Mouse (Mus musculus) CH12.LX (cell line): ENCODE data around the gene Ptcd2. TPM values are rescaled to one million over a fixed set of nuclear protein-coding genes. Genes with fewer than 3 reads are reported as not detected.

ENCODE experiments used
- DNase-seq: peaks from one replicate; pipeline ENCODE4 v3.0.0-alpha.2; 2013; ENCODE audit errors: extremely low read depth
- H3K27ac ChIP-seq: 2 replicates; pipeline ENCODE4 v1.5.1; 2012; ENCODE audit warnings: low read depth, mild to moderate bottlenecking, control low read depth, moderate library complexity; ENCODE audit not compliant: insufficient read depth
- H3K27me3 ChIP-seq: replicated peaks from 2 replicates; pipeline ENCODE3; 2012; ENCODE audit warnings: inconsistent platforms
- H3K36me3 ChIP-seq, 2 experiments: replicated peaks in 1 of 2; 2 replicates each; pipeline versions ENCODE3 to v1.6.1; 2012; ENCODE audit warnings: inconsistent platforms in 1 of 2, low read length in 1 of 2, mild to moderate bottlenecking in 1 of 2, mixed read lengths in 1 of 2, moderate library complexity in 1 of 2; ENCODE audit not compliant: control insufficient read depth in 1 of 2, insufficient read depth in 1 of 2
- H3K4me1 ChIP-seq, 2 experiments: 2 replicates each; pipeline ENCODE4 v1.6.1; 2012; ENCODE audit warnings: inconsistent platforms in 1 of 2, moderate library complexity in 1 of 2; ENCODE audit not compliant: insufficient read depth in 2 of 2, control insufficient read depth in 1 of 2
- H3K4me2 ChIP-seq: 2 replicates; pipeline ENCODE4 v1.6.1; 2012; ENCODE audit warnings: low read depth, mild to moderate bottlenecking, control low read depth; ENCODE audit not compliant: poor library complexity, insufficient read depth, severe bottlenecking
- H3K4me3 ChIP-seq, 3 experiments: fragments of 150-350 bp in 1 of 3; sonication (generic) in 1 of 3; replicated peaks in 1 of 3; 2 replicates each; pipeline versions ENCODE3 to v1.5.1; 2011 to 2012; ENCODE audit warnings: low read depth in 2 of 3, low read length in 2 of 3, mild to moderate bottlenecking in 2 of 3, moderate library complexity in 2 of 3, control low read depth in 1 of 3, improper control_type of control experiment in 1 of 3, inconsistent platforms in 1 of 3, mixed read lengths in 1 of 3; ENCODE audit not compliant: poor library complexity in 1 of 3
- H3K79me2 ChIP-seq: replicated peaks from 2 replicates; pipeline ENCODE4 v1.6.1; 2012; ENCODE audit warnings: mild to moderate bottlenecking, moderate library complexity; ENCODE audit not compliant: control insufficient read depth, poor library complexity, insufficient read depth, severe bottlenecking; ENCODE audit errors: extremely low read depth
- H3K9ac ChIP-seq: 2 replicates; pipeline ENCODE4 v1.6.1; 2012; ENCODE audit warnings: low read depth, mild to moderate bottlenecking, control low read depth, moderate library complexity; ENCODE audit not compliant: insufficient read depth
- H3K9me3 ChIP-seq: replicated peaks from 2 replicates; pipeline ENCODE3; 2012; ENCODE audit warnings: low read length, inconsistent platforms, mixed read lengths
- BHLHE40 ChIP-seq: IDR thresholded peaks from 2 replicates; pipeline ENCODE4 v1.6.1; 2011; ENCODE audit warnings: mild to moderate bottlenecking, low read depth, low read length, improper control_type of control experiment
- E2F4 ChIP-seq: IDR thresholded peaks from 2 replicates; pipeline ENCODE4 v1.6.1; 2011; ENCODE audit warnings: low read depth, low read length, improper control_type of control experiment; ENCODE audit not compliant: insufficient replicate concordance
- ETS1 ChIP-seq: conservative IDR thresholded peaks from 2 replicates; pipeline ENCODE4 v1.6.1; 2012; ENCODE audit warnings: low read depth, mild to moderate bottlenecking, inconsistent platforms, low read length, improper control_type of control experiment, moderate library complexity
- HCFC1 ChIP-seq: IDR thresholded peaks from 2 replicates; pipeline ENCODE4 v1.6.1; 2012; ENCODE audit warnings: low read depth, mild to moderate bottlenecking, inconsistent platforms, low read length, improper control_type of control experiment
- IRF4 ChIP-seq: IDR thresholded peaks from 2 replicates; pipeline ENCODE4 v1.6.1; 2014; ENCODE audit warnings: low read depth, mild to moderate bottlenecking, inconsistent platforms, low read length, improper control_type of control experiment
- JUN ChIP-seq: IDR thresholded peaks from 2 replicates; pipeline ENCODE4 v1.6.1; 2011; ENCODE audit warnings: low read depth, mild to moderate bottlenecking, low read length, improper control_type of control experiment, moderate library complexity; ENCODE audit not compliant: insufficient read depth
- KAT2A ChIP-seq: IDR thresholded peaks from 2 replicates; pipeline ENCODE4 v1.6.1; 2012; ENCODE audit warnings: low read length, improper control_type of control experiment, inconsistent platforms; ENCODE audit not compliant: insufficient replicate concordance
- MAX ChIP-seq: IDR thresholded peaks from 2 replicates; pipeline ENCODE4 v1.6.1; 2011; ENCODE audit warnings: low read length, improper control_type of control experiment
- MAZ ChIP-seq: IDR thresholded peaks from 2 replicates; pipeline ENCODE4 v1.6.1; 2012; ENCODE audit warnings: low read depth, mild to moderate bottlenecking, inconsistent platforms, low read length, improper control_type of control experiment, moderate library complexity
- MEF2A ChIP-seq: IDR thresholded peaks from 2 replicates; pipeline ENCODE4 v1.6.1; 2014; ENCODE audit warnings: low read depth, mild to moderate bottlenecking, inconsistent platforms, low read length, improper control_type of control experiment, borderline replicate concordance
- MXI1 ChIP-seq: IDR thresholded peaks from 2 replicates; pipeline ENCODE4 v1.6.1; 2011; ENCODE audit warnings: mild to moderate bottlenecking, low read depth, low read length, improper control_type of control experiment
- PAX5 ChIP-seq: IDR thresholded peaks from 2 replicates; pipeline ENCODE4 v1.6.1; 2012; ENCODE audit warnings: low read length, inconsistent platforms, mixed read lengths
- POLR2A ChIP-seq: IDR thresholded peaks from 2 replicates; pipeline ENCODE4 v1.6.1; 2011; ENCODE audit warnings: low read depth, mild to moderate bottlenecking, improper control_type of control experiment, low read length
- POLR2AphosphoS2 ChIP-seq: IDR thresholded peaks from 2 replicates; pipeline ENCODE4 v1.6.1; 2011; ENCODE audit warnings: low read depth, low read length, improper control_type of control experiment
- RAD21 ChIP-seq: IDR thresholded peaks from 2 replicates; pipeline ENCODE4 v1.6.1; 2011; ENCODE audit warnings: low read depth, mild to moderate bottlenecking, low read length, improper control_type of control experiment, moderate library complexity
- RCOR1 ChIP-seq: conservative IDR thresholded peaks from 2 replicates; pipeline ENCODE4 v1.6.1; 2012; ENCODE audit warnings: low read depth, mild to moderate bottlenecking, inconsistent platforms, low read length, improper control_type of control experiment
- SIN3A ChIP-seq: IDR thresholded peaks from 2 replicates; pipeline ENCODE4 v1.6.1; 2012; ENCODE audit warnings: low read length, improper control_type of control experiment, inconsistent platforms
- SMC3 ChIP-seq: IDR thresholded peaks from 2 replicates; pipeline ENCODE4 v1.6.1; 2011; ENCODE audit warnings: low read depth, low read length, improper control_type of control experiment
- TBP ChIP-seq: conservative IDR thresholded peaks from 2 replicates; pipeline ENCODE4 v1.6.1; 2011; ENCODE audit warnings: low read depth, low read length, improper control_type of control experiment
- TCF12 ChIP-seq: IDR thresholded peaks from 2 replicates; pipeline ENCODE4 v1.6.1; 2014; ENCODE audit warnings: low read depth, mild to moderate bottlenecking, inconsistent platforms, low read length, improper control_type of control experiment
- ZMIZ1 ChIP-seq: IDR thresholded peaks from 2 replicates; pipeline ENCODE4 v1.6.1; 2012; ENCODE audit warnings: low read depth, mild to moderate bottlenecking, inconsistent platforms, low read length, improper control_type of control experiment
- dilution Hi-C: fragments of 300-500 bp; cut with MboI; formaldehyde crosslinking; loops from 2 replicates; pipeline ENCODE4 v1.14.3; 2020; ENCODE audit warnings: low sequenced_read_pairs; ENCODE audit not compliant: extremely low pct_unique_long_range_greater_than_20kb, extremely low pct_ligation_motif_present
- in situ Hi-C: fragments of 300-500 bp; cut with MboI; formaldehyde crosslinking; loops from 3 replicates; pipeline ENCODE4 v1.14.3; 2019; ENCODE audit warnings: low sequenced_read_pairs, low pct_ligation_motif_present, low pct_unique_long_range_greater_than_20kb, mixed read lengths
- polyA plus RNA-seq: library from polyadenylated mRNA; unstranded; fragments of >175 nt; gene quantifications from 2 replicates; pipeline ENCODE4 v1.2.1, GENCODE M21; 2012; ENCODE audit warnings: low read depth; ENCODE audit not compliant: insufficient read length
- total RNA-seq, 2 experiments: library from RNA; depleted of rRNA; stranded (reverse); fragments of 300-350 nt in 1 of 2; fragments of >200 nt in 1 of 2; gene quantifications; 2 replicates each; pipeline ENCODE4 v1.2.3; 2012 to 2014

Ptcd2 gene
- total and polyA plus RNA-seq, 3 experiments, result 32.4 to 92.9 (median 52.2) TPM

- no peak overlapping the region for H3K4me2 ChIP-seq
- no peaks in the 10 kb centered on the region for H3K36me3 ChIP-seq
- DNase-seq, result no peak
- H3K27ac ChIP-seq, result no peak overlapping the region
- H3K4me1 ChIP-seq, result no peaks in the 10 kb centered on the region
- H3K9me3 ChIP-seq, result no peaks in the 10 kb centered on the region
- no peak overlapping the region for H3K4me3 ChIP-seq
- in situ Hi-C loops, result no loop called here
- TF ChIP-seq SIN3A (no peak), TBP (no peak), KAT2A (no peak), MEF2A (no peak), E2F4 (no peak), HCFC1 (no peak), ZMIZ1 (no peak), POLR2A (no peak), ETS1 (no peak), MAZ (no peak), SMC3 (no peak), MXI1 (no peak), PAX5 (no peak), JUN (no peak), TCF12 (no peak), RAD21 (no peak), IRF4 (no peak), POLR2AphosphoS2 (no peak), RCOR1 (no peak), BHLHE40 (no peak)
- TF ChIP-seq, all 38 proteins: peak for 0
- dilution Hi-C loops, result no loop called here
- no peak overlapping the region for H3K9ac ChIP-seq
- H3K79me2 ChIP-seq, result no peaks in the 10 kb centered on the region
- H3K27me3 ChIP-seq, result peaks cover 9% of the 10 kb centered on the region
These were observed 40.7 kb downstream of the Ptcd2 start for GRCm38 (mm10) chr13:99303846-99304245.

DNA sequence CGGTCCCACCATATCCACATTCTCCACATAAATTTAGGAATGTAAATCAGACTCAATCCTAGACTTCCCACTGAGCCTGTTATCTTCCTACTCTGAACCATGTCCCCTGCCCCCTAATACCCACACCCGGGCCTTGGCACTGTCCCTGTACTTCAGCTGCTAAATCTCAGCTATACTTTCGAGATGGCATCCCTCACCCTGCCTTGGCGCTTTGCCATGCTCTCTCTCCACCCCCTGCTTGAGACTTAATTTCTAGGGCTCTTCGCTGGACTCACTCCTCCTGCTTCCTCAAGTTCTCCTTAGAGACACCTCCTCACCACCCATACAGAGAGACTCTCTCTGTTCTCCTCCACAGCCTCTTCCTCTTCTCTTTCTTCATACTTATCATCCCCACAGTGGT is 44.6 kb downstream of the Ptcd2 start:
- no peaks in the 10 kb centered on the region for H3K36me3 ChIP-seq
- no peaks in the 10 kb centered on the region for H3K4me1 ChIP-seq
- no peak for DNase-seq
- H3K9me3 ChIP-seq, result peaks cover 3% of the 10 kb centered on the region
- dilution Hi-C loops, result no loop called here
- no peak overlapping the region for H3K4me3 ChIP-seq
- in situ Hi-C loops, result no loop called here
- H3K4me2 ChIP-seq, result no peak overlapping the region
- no peak for TF ChIP-seq MAX
- no peaks in the 10 kb centered on the region for H3K79me2 ChIP-seq
- no peak overlapping the region for H3K9ac ChIP-seq
- peaks cover 7% of the 10 kb centered on the region for H3K27me3 ChIP-seq
- H3K27ac ChIP-seq, result no peak overlapping the region
